Mouse (Mus musculus): ENCODE measurements around the gene Zfp641. TPM values are rescaled to one million over a fixed set of nuclear protein-coding genes. Genes with fewer than 3 reads are reported as not detected.

Gene Zfp641
- total and polyA plus RNA-seq, 3 experiments = 0.04 TPM; not detected in 2

GRCm38 (mm10) chr15:98256271-98256670, 39.7 kb downstream of the Zfp641 start:
- TF ChIP-seq MXI1 (IDR thresholded peaks at IDR 0.05; ENCODE audit: low read depth, low read length) (no peak), ZNF384 (IDR thresholded peaks at IDR 0.05; ENCODE audit: low read depth, low read length) (no peak), EP300 (IDR thresholded peaks at IDR 0.05; ENCODE audit: low read length) (no peak), MEF2A (IDR thresholded peaks at IDR 0.05; ENCODE audit: borderline replicate concordance, low read depth, low read length) (no peak), ETS1 (conservative IDR thresholded peaks at IDR 0.05; ENCODE audit: low read depth, low read length) (no peak), USF2 (conservative IDR thresholded peaks at IDR 0.05; ENCODE audit: low read depth, low read length) (no peak), USF1 (IDR thresholded peaks at IDR 0.05; ENCODE audit: low read depth, low read length) (no peak), RCOR1 (conservative IDR thresholded peaks at IDR 0.05; ENCODE audit: low read depth, low read length) (no peak), ZKSCAN1 (IDR thresholded peaks at IDR 0.05; ENCODE audit: borderline replicate concordance, low read depth, low read length) (no peak), PAX5 (IDR thresholded peaks at IDR 0.05; ENCODE audit: low read length) (no peak), POLR2A (IDR thresholded peaks at IDR 0.05; ENCODE audit: low read depth, low read length) (no peak), ZC3H11A (IDR thresholded peaks at IDR 0.05; ENCODE audit: low read depth, low read length) (no peak), CHD1 (IDR thresholded peaks at IDR 0.05; ENCODE audit: low read depth, low read length) (no peak), GABPA (IDR thresholded peaks at IDR 0.05; ENCODE audit: insufficient replicate concordance, low read depth, low read length) (no peak), NELFE (IDR thresholded peaks at IDR 0.05; ENCODE audit: low read depth, low read length) (no peak), TBP (conservative IDR thresholded peaks at IDR 0.05; ENCODE audit: low read depth, low read length) (no peak), KAT2A (IDR thresholded peaks at IDR 0.05; ENCODE audit: insufficient replicate concordance, low read length) (no peak)
- no peak overlapping the region for H3K27ac ChIP-seq (ENCODE audit: insufficient read depth, low read depth)
- H3K27me3 ChIP-seq (replicated peaks) = peaks cover 30% of the 10 kb centered on the region
- no peaks in the 10 kb centered on the region for H3K79me2 ChIP-seq (replicated peaks; ENCODE audit: control insufficient read depth, extremely low read depth, insufficient read depth, poor library complexity, severe bottlenecking)
- H3K4me1 ChIP-seq (ENCODE audit: control insufficient read depth in 1 of 2, insufficient read depth in 2 of 2) = peaks cover 0 to 19% of the 10 kb centered on the region in 2 experiments; a peak in 2 of 4 replicates
- in situ Hi-C loops (cut with MboI; ENCODE audit: low pct_ligation_motif_present, low pct_unique_long_range_greater_than_20kb, low sequenced_read_pairs) = no loop called here
- no peaks in the 10 kb centered on the region for H3K36me3 ChIP-seq (replicated peaks in 1 of 2; ENCODE audit: control insufficient read depth in 1 of 2, insufficient read depth in 1 of 2, low read length in 1 of 2)
- DNase-seq (ENCODE audit: extremely low read depth) = no peak
- H3K4me3 ChIP-seq (replicated peaks in 1 of 3; ENCODE audit: low read depth in 2 of 3, low read length in 2 of 3, poor library complexity in 1 of 3) = no peak overlapping the region
- no peak overlapping the region for H3K4me2 ChIP-seq (ENCODE audit: insufficient read depth, low read depth, poor library complexity, severe bottlenecking)
- no peak overlapping the region for H3K9ac ChIP-seq (ENCODE audit: insufficient read depth, low read depth)
- dilution Hi-C loops (cut with MboI; ENCODE audit: extremely low pct_ligation_motif_present, extremely low pct_unique_long_range_greater_than_20kb, low sequenced_read_pairs) = no loop called here
- peaks cover 25% of the 10 kb centered on the region for H3K9me3 ChIP-seq (replicated peaks; ENCODE audit: low read length)

Other genes with a start within 250 kb of the Zfp641 start
- gene Pfkm, start 203.6 kb downstream of the Zfp641 start, total RNA-seq (2012; rRNA removed) = 23.8 and 29.6 TPM in 2 replicates
- gene Pfkm, start 203.6 kb downstream of the Zfp641 start, total RNA-seq (2014; rRNA removed) = 21.1 and 23.5 TPM in 2 replicates
- 37.9 and 39.2 TPM in 2 replicates for gene Pfkm, start 203.6 kb downstream of the Zfp641 start, polyA plus RNA-seq (2012; ENCODE audit: insufficient read length, low read depth)
- 14.9 and 17.1 TPM in 2 replicates for gene Senp1, start 202.4 kb downstream of the Zfp641 start, total RNA-seq (2012; rRNA removed)
- gene Senp1, start 202.4 kb downstream of the Zfp641 start, total RNA-seq (2014; rRNA removed) = 21.7 and 23.3 TPM in 2 replicates
- 32.3 and 38.5 TPM in 2 replicates for gene Senp1, start 202.4 kb downstream of the Zfp641 start, polyA plus RNA-seq (2012; ENCODE audit: insufficient read length, low read depth)
- gene Asb8, start 130.5 kb downstream of the Zfp641 start, total RNA-seq (2012; rRNA removed) = 20.5 and 22.6 TPM in 2 replicates
- 31.1 and 32.5 TPM in 2 replicates for gene Asb8, start 130.5 kb downstream of the Zfp641 start, total RNA-seq (2014; rRNA removed)
- 24.7 and 27.7 TPM in 2 replicates for gene Asb8, start 130.5 kb downstream of the Zfp641 start, polyA plus RNA-seq (2012; ENCODE audit: insufficient read length, low read depth)
- gene Ccdc184, start 129.0 kb downstream of the Zfp641 start, total RNA-seq (2012; rRNA removed) = 0.04 TPM in 1 of 2 replicates, not detected in the other
- gene Ccdc184, start 129.0 kb downstream of the Zfp641 start, total RNA-seq (2014; rRNA removed) = not detected in 2 replicates
- 0.08 and 0.17 TPM in 2 replicates for gene Ccdc184, start 129.0 kb downstream of the Zfp641 start, polyA plus RNA-seq (2012; ENCODE audit: insufficient read length, low read depth)
- not detected in 2 replicates for gene Olfr288, start 100.6 kb downstream of the Zfp641 start, total RNA-seq (2012; rRNA removed)
- not detected in 2 replicates for gene Olfr288, start 100.6 kb downstream of the Zfp641 start, total RNA-seq (2014; rRNA removed)
- gene Olfr288, start 100.6 kb downstream of the Zfp641 start, polyA plus RNA-seq (2012; ENCODE audit: insufficient read length, low read depth) = not detected in 2 replicates
- not detected in 2 replicates for gene Gm44579, start 75.2 kb downstream of the Zfp641 start, total RNA-seq (2012; rRNA removed)
- gene Gm44579, start 75.2 kb downstream of the Zfp641 start, total RNA-seq (2014; rRNA removed) = not detected in 2 replicates
- gene Gm44579, start 75.2 kb downstream of the Zfp641 start, polyA plus RNA-seq (2012; ENCODE audit: insufficient read length, low read depth) = not detected in 2 replicates
- not detected in 2 replicates for gene Olfr287, start 75.1 kb downstream of the Zfp641 start, total RNA-seq (2012; rRNA removed)
- gene Olfr287, start 75.1 kb downstream of the Zfp641 start, total RNA-seq (2014; rRNA removed) = not detected in 2 replicates
- not detected in 2 replicates for gene Olfr287, start 75.1 kb downstream of the Zfp641 start, polyA plus RNA-seq (2012; ENCODE audit: insufficient read length, low read depth)
- 0.04 TPM in 1 of 2 replicates, not detected in the other for gene Olfr286, start 61.7 kb downstream of the Zfp641 start, total RNA-seq (2012; rRNA removed)
- not detected in 2 replicates for gene Olfr286, start 61.7 kb downstream of the Zfp641 start, total RNA-seq (2014; rRNA removed)
- not detected in 2 replicates for gene Olfr286, start 61.7 kb downstream of the Zfp641 start, polyA plus RNA-seq (2012; ENCODE audit: insufficient read length, low read depth)
- not detected in 2 replicates for gene H1fnt, start 38.9 kb downstream of the Zfp641 start, total RNA-seq (2012; rRNA removed)
- not detected in 2 replicates for gene H1fnt, start 38.9 kb downstream of the Zfp641 start, total RNA-seq (2014; rRNA removed)
- not detected in 2 replicates for gene H1fnt, start 38.9 kb downstream of the Zfp641 start, polyA plus RNA-seq (2012; ENCODE audit: insufficient read length, low read depth)
- gene Olfr285, start 21.2 kb upstream of the Zfp641 start, total RNA-seq (2012; rRNA removed) = not detected in 2 replicates
- gene Olfr285, start 21.2 kb upstream of the Zfp641 start, total RNA-seq (2014; rRNA removed) = not detected in 2 replicates
- gene Olfr285, start 21.2 kb upstream of the Zfp641 start, polyA plus RNA-seq (2012; ENCODE audit: insufficient read length, low read depth) = not detected in 2 replicates
- not detected in 2 replicates for gene Olfr284, start 44.8 kb upstream of the Zfp641 start, total RNA-seq (2012; rRNA removed)
- gene Olfr284, start 44.8 kb upstream of the Zfp641 start, total RNA-seq (2014; rRNA removed) = not detected in 2 replicates
- not detected in 2 replicates for gene Olfr284, start 44.8 kb upstream of the Zfp641 start, polyA plus RNA-seq (2012; ENCODE audit: insufficient read length, low read depth)
- not detected in 2 replicates for gene Olfr283, start 84.8 kb upstream of the Zfp641 start, total RNA-seq (2012; rRNA removed)
- not detected in 2 replicates for gene Olfr283, start 84.8 kb upstream of the Zfp641 start, total RNA-seq (2014; rRNA removed)
- gene Olfr283, start 84.8 kb upstream of the Zfp641 start, polyA plus RNA-seq (2012; ENCODE audit: insufficient read length, low read depth) = not detected in 2 replicates
- not detected in 2 replicates for gene Olfr282, start 135.1 kb upstream of the Zfp641 start, total RNA-seq (2012; rRNA removed)
- not detected in 2 replicates for gene Olfr282, start 135.1 kb upstream of the Zfp641 start, total RNA-seq (2014; rRNA removed)
- gene Olfr282, start 135.1 kb upstream of the Zfp641 start, polyA plus RNA-seq (2012; ENCODE audit: insufficient read length, low read depth) = not detected in 2 replicates
- gene Olfr281, start 156.4 kb upstream of the Zfp641 start, total RNA-seq (2012; rRNA removed) = not detected in 2 replicates
- not detected in 2 replicates for gene Olfr281, start 156.4 kb upstream of the Zfp641 start, total RNA-seq (2014; rRNA removed)
- gene Olfr281, start 156.4 kb upstream of the Zfp641 start, polyA plus RNA-seq (2012; ENCODE audit: insufficient read length, low read depth) = not detected in 2 replicates
- gene OR5BS1P, start 173.7 kb upstream of the Zfp641 start, total RNA-seq (2012; rRNA removed) = not detected in 2 replicates
- not detected in 2 replicates for gene OR5BS1P, start 173.7 kb upstream of the Zfp641 start, total RNA-seq (2014; rRNA removed)
- gene OR5BS1P, start 173.7 kb upstream of the Zfp641 start, polyA plus RNA-seq (2012; ENCODE audit: insufficient read length, low read depth) = not detected in 2 replicates
- not detected in 2 replicates for gene Lalba, start 186.6 kb upstream of the Zfp641 start, total RNA-seq (2012; rRNA removed)
- not detected in 2 replicates for gene Lalba, start 186.6 kb upstream of the Zfp641 start, total RNA-seq (2014; rRNA removed)
- not detected in 2 replicates for gene Lalba, start 186.6 kb upstream of the Zfp641 start, polyA plus RNA-seq (2012; ENCODE audit: insufficient read length, low read depth)
- gene Olfr279, start 196.2 kb upstream of the Zfp641 start, total RNA-seq (2012; rRNA removed) = not detected in 2 replicates
- not detected in 2 replicates for gene Olfr279, start 196.2 kb upstream of the Zfp641 start, total RNA-seq (2014; rRNA removed)
- gene Olfr279, start 196.2 kb upstream of the Zfp641 start, polyA plus RNA-seq (2012; ENCODE audit: insufficient read length, low read depth) = 0.07 TPM in 1 of 2 replicates, not detected in the other
- 59.6 and 84.7 TPM in 2 replicates for gene Kansl2, start 238.1 kb upstream of the Zfp641 start, total RNA-seq (2012; rRNA removed)
- gene Kansl2, start 238.1 kb upstream of the Zfp641 start, total RNA-seq (2014; rRNA removed) = 101 and 103 TPM in 2 replicates
- gene Kansl2, start 238.1 kb upstream of the Zfp641 start, polyA plus RNA-seq (2012; ENCODE audit: insufficient read length, low read depth) = 111 and 125 TPM in 2 replicates